Mouse (Mus musculus) testis, adult 2 months (tissue): ENCODE results near the gene Fxyd6.

ENCODE experiments used
- CTCF ChIP-seq: fragments of 200-500 bp; IDR thresholded peaks from 2 replicates; pipeline ENCODE4 v1.5.1; 2012; ENCODE audit warnings: low read depth, mild to moderate bottlenecking, inconsistent platforms, low read length, moderate library complexity; ENCODE audit not compliant: control insufficient read depth, insufficient read depth, insufficient replicate concordance
- POLR2A ChIP-seq: fragments of 200-500 bp; IDR thresholded peaks from 2 replicates; pipeline ENCODE4 v1.6.1; 2012; ENCODE audit warnings: low read depth, mild to moderate bottlenecking, inconsistent platforms, low read length, moderate library complexity; ENCODE audit not compliant: control insufficient read depth

DNA sequence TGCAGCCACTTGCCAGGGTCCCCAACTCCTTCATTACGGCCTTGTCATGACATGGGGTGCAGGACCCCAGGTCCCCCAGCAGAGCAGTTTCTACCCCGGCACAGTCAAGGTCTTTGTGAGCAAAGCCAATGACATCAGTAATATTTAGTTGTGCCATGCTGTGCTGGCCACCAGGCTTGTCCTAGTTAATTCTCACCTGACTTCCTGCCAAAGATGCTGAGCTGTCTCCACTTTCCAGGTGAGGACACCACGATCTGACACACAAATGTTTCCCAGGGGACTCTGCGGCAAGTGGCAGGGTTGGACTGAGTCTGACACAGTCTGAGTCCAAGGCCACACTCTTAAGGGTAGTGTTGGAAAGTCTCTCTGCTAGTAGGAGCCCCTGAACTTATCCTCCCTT lies 56.5 kb downstream of the Fxyd6 start, which contains the start of gene Dscaml1:
- peak; percentile 28; the same call in 1 of the 2 replicates for TF ChIP-seq POLR2A
- no peak for TF ChIP-seq CTCF
